Mouse (Mus musculus): Measurements from ENCODE around the gene Mobp.

DNA sequence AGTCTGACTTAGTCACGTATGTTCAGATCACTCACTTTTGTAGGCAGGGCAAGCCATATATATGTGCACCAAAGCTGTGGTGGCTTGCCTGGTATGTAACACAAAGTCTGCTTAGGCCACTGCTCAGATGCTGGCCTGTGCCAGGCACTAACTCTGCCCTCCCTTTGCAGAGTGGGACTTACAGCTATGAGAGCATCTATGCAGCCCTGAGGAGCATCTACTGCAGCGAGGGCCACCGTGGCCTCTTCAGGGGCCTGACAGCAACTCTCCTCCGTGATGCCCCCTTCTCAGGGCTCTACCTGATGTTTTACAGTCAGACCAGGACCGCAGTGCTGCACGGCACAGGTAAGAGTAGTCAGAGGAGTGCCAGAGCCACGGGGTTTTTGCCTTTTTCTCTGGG lies 29.0 kb upstream of the Mobp start:
- TF ChIP-seq CTCF (IDR thresholded peaks at IDR 0.05; ENCODE audit: low read depth, low read length) (no peak), POLR2A (IDR thresholded peaks at IDR 0.05; ENCODE audit: borderline replicate concordance, low read depth, low read length) (no peak)

Measured in bone marrow macrophage, adult 2 months (primary cell).